Mouse (Mus musculus) heart, embryonic 16.5 days (tissue): ENCODE measurements around the gene Atp6v1c2. TPM values are rescaled to one million over a fixed set of nuclear protein-coding genes. Genes with fewer than 3 reads are reported as not detected.

Experiments
- ATAC-seq: fragments of 200-750 bp; cut with Nextera tagmentation; replicated peaks from 2 replicates; pipeline ENCODE4 v1.8.0; 2017; ENCODE audit warnings: moderate number of reproducible peaks; ENCODE audit not compliant: insufficient read depth, low FRiP score; ENCODE audit errors: extremely low read depth
- H3K27ac ChIP-seq: fragments of 300-500 bp; sonication (generic); 2 replicates; pipeline ENCODE4 v1.5.1; 2014; ENCODE audit warnings: mild to moderate bottlenecking, low read length, control low read depth, moderate library complexity
- H3K27me3 ChIP-seq: fragments of 300-500 bp; sonication (generic); 2 replicates; pipeline ENCODE4 v1.6.1; 2014; ENCODE audit warnings: low read length, mixed read lengths; ENCODE audit not compliant: control insufficient read depth, insufficient read depth
- H3K36me3 ChIP-seq: fragments of 300-500 bp; sonication (generic); 2 replicates; pipeline ENCODE4 v1.6.1; 2014; ENCODE audit not compliant: control insufficient read depth, insufficient read depth
- H3K4me1 ChIP-seq: fragments of 300-500 bp; sonication (generic); 2 replicates; pipeline ENCODE4 v1.6.1; 2014; ENCODE audit warnings: low read length, mixed read lengths; ENCODE audit not compliant: control insufficient read depth, insufficient read depth
- H3K4me2 ChIP-seq: fragments of 300-500 bp; sonication (generic); 2 replicates; pipeline ENCODE4 v1.6.1; 2014; ENCODE audit warnings: low read depth, mild to moderate bottlenecking, control low read depth, low read length
- H3K4me3 ChIP-seq: fragments of 300-500 bp; sonication (generic); 2 replicates; pipeline ENCODE4 v1.5.1; 2014; ENCODE audit warnings: mild to moderate bottlenecking, control low read depth, low read length
- H3K9ac ChIP-seq: fragments of 300-500 bp; sonication (generic); 2 replicates; pipeline ENCODE4 v1.6.1; 2014; ENCODE audit warnings: low read length, control low read depth
- H3K9me3 ChIP-seq: fragments of 300-500 bp; sonication (generic); replicated peaks from 2 replicates; pipeline ENCODE4 v1.6.1; 2016; ENCODE audit warnings: low read length; ENCODE audit not compliant: control insufficient read depth
- WGBS: fragments of 180-500 bp; shearing (Covaris S2); extraction: QIAGEN DNeasy Blood & Tissue Kit; methylation state at CpG from one replicate; pipeline ENCODE4 v1.1.7; 2014; 5-methylcytosine and 5-hydroxymethylcytosine counted together
- polyA plus RNA-seq: library from polyadenylated mRNA; unstranded; fragments of >200 nt; fragmentation: Nextera tagmentation; extraction: Ambion mirVana; gene quantifications from 2 replicates; pipeline ENCODE4 v1.2.1, GENCODE M21; 2015

The Atp6v1c2 gene
- polyA plus RNA-seq, 1 experiment from 2014 or later: 0.46 TPM

DNA sequence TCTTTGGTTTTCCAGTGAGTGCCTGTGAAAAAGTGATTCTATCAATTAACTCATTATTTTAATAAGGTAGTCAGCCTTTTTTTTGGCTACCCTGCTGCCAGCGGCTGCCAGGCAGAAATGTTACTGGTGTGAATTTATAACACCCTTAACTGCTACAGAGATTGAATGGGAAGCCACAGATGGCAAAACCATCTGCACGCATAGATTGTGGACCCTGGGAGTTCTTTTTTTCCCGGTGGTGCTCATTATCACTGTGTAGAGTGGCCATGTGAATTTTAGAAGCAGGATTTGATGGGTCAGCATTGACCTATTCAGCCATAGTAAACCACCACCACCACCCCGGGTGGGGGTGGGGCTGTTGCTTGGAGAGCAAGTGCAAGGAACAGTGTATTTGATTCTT lies 61.8 kb downstream of the Atp6v1c2 start:
- Histone ChIP-seq H3K4me2 (peak overlapping the region; percentile 83), H3K9me3 (no peaks in the 10 kb centered on the region), H3K4me1 (peaks cover 23% of the 10 kb centered on the region), H3K27ac (no peak overlapping the region), H3K9ac (peak overlapping the region; percentile 92), H3K27me3 (no peaks in the 10 kb centered on the region), H3K36me3 (peaks cover 21% of the 10 kb centered on the region), H3K4me3 (peak overlapping the region; percentile 98)
- no peak for ATAC-seq
- 10% methylated on average over 4 of the region's 4 CpGs for WGBS

DNA sequence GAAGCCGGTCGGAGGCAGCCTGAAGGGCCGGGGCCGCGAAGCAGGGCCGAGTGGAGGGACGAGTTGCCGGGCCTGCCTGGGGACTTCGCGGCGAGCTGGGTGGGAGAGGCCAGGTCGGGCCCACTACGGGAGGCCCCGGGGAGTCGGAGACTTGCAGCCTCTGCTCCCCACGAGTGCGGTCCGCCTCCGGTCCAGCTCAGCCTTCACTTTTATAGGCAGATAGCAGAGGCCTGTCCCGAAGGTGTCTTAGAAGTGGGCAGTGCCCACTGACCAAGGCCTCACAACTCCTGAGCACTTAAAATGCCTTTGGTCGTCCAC lies 62.5 kb downstream of the Atp6v1c2 start:
- peak; percentile 76; the same call in 1 of the 2 replicates for ATAC-seq
- Histone ChIP-seq H3K4me2 (peak overlapping the region; percentile 83), H3K27ac (peak overlapping the region; percentile 80), H3K36me3 (peaks cover 16% of the 10 kb centered on the region), H3K27me3 (no peaks in the 10 kb centered on the region), H3K9ac (peak overlapping the region; percentile 92), H3K9me3 (no peaks in the 10 kb centered on the region), H3K4me1 (peaks cover 23% of the 10 kb centered on the region), H3K4me3 (peak overlapping the region; percentile 98)
- under 1% methylated on average over 21 of the region's 21 CpGs for WGBS

DNA sequence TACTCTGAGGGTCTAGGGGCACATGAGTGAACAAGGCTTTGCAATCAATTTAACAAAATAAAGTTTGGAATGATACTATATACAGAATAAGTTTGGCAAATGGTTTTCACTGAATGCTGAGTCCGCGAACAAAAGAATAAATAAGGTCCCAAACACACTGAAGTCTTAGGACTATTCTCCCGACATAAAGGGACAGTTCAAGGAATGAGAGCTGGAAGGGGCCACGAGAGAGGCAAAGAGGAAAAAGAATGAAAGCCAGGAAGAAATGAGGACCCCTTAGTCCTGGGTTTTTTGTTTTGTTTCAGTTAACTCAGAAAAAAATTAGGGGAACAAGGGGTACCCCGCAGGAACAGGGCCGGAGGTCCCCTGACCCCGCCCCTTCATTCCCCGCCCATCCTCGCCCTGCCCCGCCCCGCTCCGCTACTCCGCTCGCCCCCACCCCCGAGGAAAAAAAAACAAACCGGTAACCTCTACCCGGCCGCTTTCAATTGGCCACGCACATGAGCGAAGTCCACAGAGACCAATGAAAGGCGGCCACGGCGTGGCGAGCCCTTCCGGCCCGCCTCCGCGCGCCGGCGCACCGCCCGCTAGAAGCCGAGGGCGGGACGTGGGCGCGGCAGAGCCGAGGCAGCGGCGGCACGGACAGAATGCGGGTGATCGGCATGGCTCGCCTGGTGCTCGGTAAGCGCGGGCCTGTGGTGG lies 63.0 kb downstream of the Atp6v1c2 start, which contains the start of gene Pdia6:
TSS of gene Pdia6 (plus strand) at position 575 of the 702 bp plus-strand sequence.
- H3K36me3 ChIP-seq: peaks cover 11% of the 10 kb centered on the region
- peak within 1 kb of the TSS; percentile 98 for H3K4me3 ChIP-seq
- ATAC-seq: peak; percentile 99
- peaks cover 21% of the 10 kb centered on the region for H3K4me1 ChIP-seq
- H3K9ac ChIP-seq: peak within 1 kb of the TSS; percentile 92
- WGBS: under 1% methylated on average over 47 of the region's 48 CpGs
- H3K4me2 ChIP-seq: peak within 1 kb of the TSS; percentile 83
- no peaks in the 10 kb centered on the region for H3K9me3 ChIP-seq
- no peaks in the 10 kb centered on the region for H3K27me3 ChIP-seq
- H3K27ac ChIP-seq: peak within 1 kb of the TSS; percentile 80

DNA sequence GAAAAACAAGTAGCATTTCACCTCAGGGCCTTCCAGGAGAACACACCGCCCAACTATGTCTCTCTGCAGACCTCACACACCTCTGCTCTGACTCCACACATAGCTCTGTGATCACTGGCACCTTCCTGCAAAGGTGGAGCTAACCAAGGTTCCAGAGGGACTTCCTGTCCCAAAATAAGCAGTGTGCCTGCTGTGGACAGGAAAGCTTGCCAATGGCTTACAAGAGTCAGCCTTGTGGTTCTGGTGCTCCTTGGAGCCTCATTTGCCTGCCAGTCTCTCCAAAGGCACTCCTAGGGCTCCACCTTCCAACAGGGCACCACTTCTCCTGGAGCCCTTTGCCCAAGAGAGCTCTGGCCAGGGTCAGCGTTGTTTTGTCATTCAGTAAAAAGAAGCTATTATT lies 64.3 kb downstream of the Atp6v1c2 start:
- Histone ChIP-seq H3K4me3 (no peak overlapping the region), H3K4me1 (peaks cover 21% of the 10 kb centered on the region), H3K36me3 (peaks cover 2% of the 10 kb centered on the region; the same call in 1 of the 2 replicates), H3K9ac (no peak overlapping the region), H3K4me2 (no peak overlapping the region), H3K27me3 (no peaks in the 10 kb centered on the region), H3K9me3 (no peaks in the 10 kb centered on the region), H3K27ac (no peak overlapping the region)
- WGBS: 78% methylated on average over 2 of the region's 2 CpGs
- ATAC-seq: no peak

DNA sequence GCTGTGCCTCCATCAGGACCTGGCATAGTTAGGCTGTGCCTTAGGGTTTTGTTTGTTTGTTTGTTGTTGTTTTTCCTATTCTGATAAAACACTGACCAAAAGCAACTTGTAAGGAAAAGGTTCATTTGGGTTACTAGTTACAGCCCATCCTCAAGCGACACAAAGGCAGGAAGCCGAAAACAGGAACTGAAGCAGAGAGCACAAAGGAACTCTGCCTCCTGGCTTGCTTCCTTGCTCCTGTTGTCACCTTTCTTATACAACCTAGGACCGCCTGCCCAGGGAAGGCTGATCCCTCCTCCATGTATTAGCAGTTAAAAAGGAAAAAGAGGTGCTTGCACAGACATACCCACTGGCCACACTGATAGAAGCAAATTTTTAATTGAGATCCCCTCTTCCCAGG lies 65.3 kb downstream of the Atp6v1c2 start:
- ATAC-seq: no peak
- H3K27ac ChIP-seq: no peak overlapping the region
- H3K4me3 ChIP-seq: no peak overlapping the region
- no peak overlapping the region for H3K9ac ChIP-seq
- no peaks in the 10 kb centered on the region for H3K27me3 ChIP-seq
- no peaks in the 10 kb centered on the region for H3K9me3 ChIP-seq
- H3K4me2 ChIP-seq: no peak overlapping the region
- H3K4me1 ChIP-seq: peaks cover 17% of the 10 kb centered on the region
- 59% methylated on average over 3 of the region's 3 CpGs for WGBS
- peaks cover 2% of the 10 kb centered on the region; the same call in 1 of the 2 replicates for H3K36me3 ChIP-seq

DNA sequence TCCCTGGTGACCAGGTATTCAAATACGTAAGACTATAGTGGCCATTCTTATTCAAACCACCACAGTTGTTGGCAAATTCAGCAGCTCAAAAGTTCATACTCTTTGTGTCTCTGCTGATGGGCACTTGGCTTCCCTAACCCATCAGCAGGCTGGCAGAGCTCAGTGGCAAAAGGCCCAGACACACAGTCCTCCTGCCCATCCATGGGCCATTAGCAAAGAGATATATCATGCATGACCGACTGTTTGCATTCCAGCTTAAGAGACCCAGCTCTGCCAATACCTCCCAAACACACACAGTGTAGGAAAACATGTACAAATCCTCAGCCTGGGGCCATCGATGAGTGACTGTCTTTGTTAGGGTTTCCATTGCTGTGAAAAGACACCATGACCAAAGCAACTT lies 68.2 kb downstream of the Atp6v1c2 start:
- Histone ChIP-seq H3K9ac (no peak overlapping the region), H3K4me2 (no peak overlapping the region), H3K36me3 (no peaks in the 10 kb centered on the region), H3K4me1 (peaks cover 3% of the 10 kb centered on the region), H3K9me3 (no peaks in the 10 kb centered on the region), H3K27ac (no peak overlapping the region), H3K4me3 (no peak overlapping the region), H3K27me3 (no peaks in the 10 kb centered on the region)
- no peak for ATAC-seq
- 88% methylated on average over 3 of the region's 3 CpGs for WGBS

DNA sequence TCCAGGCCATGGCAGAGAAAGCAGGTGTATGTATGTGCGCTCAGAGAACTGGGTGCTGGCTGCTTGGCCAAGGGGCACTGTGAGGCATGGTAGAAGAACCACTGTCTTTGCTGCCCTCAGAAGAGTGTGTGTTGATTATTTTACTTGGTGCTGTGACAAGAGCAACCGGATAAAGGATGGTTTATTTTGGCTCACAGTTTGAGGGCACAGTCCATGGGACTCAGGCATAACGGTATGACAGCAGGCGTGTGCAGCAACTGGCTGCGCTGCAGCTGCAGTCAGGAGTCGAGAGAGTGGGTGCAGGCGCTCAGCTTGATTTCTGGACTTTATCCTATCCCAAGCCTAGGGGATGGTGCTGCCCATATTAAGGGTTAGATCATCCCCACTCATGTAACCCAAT lies 70.7 kb downstream of the Atp6v1c2 start:
- H3K4me1 ChIP-seq: peaks cover 7% of the 10 kb centered on the region
- ATAC-seq: no peak
- H3K27me3 ChIP-seq: peaks cover 3% of the 10 kb centered on the region; the same call in 1 of the 2 replicates
- H3K9me3 ChIP-seq: no peaks in the 10 kb centered on the region
- no peak overlapping the region for H3K9ac ChIP-seq
- 75% methylated on average over 7 of the region's 7 CpGs for WGBS
- H3K27ac ChIP-seq: no peak overlapping the region
- H3K4me2 ChIP-seq: no peak overlapping the region
- no peaks in the 10 kb centered on the region for H3K36me3 ChIP-seq
- no peak overlapping the region for H3K4me3 ChIP-seq

DNA sequence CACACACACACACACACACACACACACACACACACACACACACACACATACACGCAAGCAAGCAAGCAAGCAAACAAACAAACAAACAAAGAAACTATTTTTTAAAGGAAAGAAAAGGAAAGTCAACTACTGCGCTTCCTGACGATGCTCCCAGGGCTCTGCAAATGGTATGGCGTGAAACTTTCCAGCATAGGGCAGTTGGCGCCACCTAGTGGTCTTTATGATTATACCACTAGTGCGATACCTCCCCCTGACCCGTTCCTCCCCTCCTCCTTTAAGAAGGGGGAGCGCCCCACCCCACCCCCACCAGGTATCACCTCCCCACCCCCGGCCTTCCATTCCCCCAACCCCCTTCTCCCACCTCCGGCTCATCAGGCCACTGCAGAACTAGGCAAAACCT lies 72.3 kb downstream of the Atp6v1c2 start:
- no peak overlapping the region for H3K4me2 ChIP-seq
- H3K27me3 ChIP-seq: peaks cover 3% of the 10 kb centered on the region; the same call in 1 of the 2 replicates
- peaks cover 7% of the 10 kb centered on the region for H3K4me1 ChIP-seq
- H3K27ac ChIP-seq: no peak overlapping the region
- H3K36me3 ChIP-seq: no peaks in the 10 kb centered on the region
- H3K4me3 ChIP-seq: no peak overlapping the region
- WGBS: 3% methylated on average over 9 of the region's 10 CpGs
- no peaks in the 10 kb centered on the region for H3K9me3 ChIP-seq
- ATAC-seq: no peak; the same call in 1 of the 2 replicates
- no peak overlapping the region for H3K9ac ChIP-seq

DNA sequence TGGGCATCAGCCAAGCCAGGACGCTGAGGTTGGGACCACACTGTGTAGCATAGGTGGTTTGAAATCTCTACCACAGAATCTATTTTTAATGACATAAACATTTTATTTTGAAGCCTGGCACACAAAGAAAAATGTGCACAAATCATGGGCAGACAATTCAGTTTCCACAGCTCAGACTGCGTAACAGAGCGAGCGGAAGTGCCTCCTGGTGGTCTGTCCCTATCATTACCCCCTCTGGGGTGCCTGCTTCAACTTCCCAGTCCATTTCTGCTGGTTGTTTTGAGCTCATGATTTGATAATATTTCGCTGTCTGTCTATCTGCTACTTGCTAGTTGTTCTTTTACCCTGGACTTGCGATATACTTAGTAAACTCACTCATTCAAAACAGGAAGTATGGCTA lies 73.6 kb downstream of the Atp6v1c2 start:
- Histone ChIP-seq H3K9me3 (no peaks in the 10 kb centered on the region), H3K27me3 (peaks cover 3% of the 10 kb centered on the region; the same call in 1 of the 2 replicates), H3K27ac (no peak overlapping the region), H3K4me1 (peaks cover 7% of the 10 kb centered on the region), H3K36me3 (no peaks in the 10 kb centered on the region), H3K9ac (no peak overlapping the region), H3K4me3 (no peak overlapping the region), H3K4me2 (no peak overlapping the region)
- WGBS: 74% methylated on average over 6 of the region's 6 CpGs
- ATAC-seq: no peak
